Comparison of ENCODE assay signal across 8 mouse cellular contexts in the genomic region with DNA sequence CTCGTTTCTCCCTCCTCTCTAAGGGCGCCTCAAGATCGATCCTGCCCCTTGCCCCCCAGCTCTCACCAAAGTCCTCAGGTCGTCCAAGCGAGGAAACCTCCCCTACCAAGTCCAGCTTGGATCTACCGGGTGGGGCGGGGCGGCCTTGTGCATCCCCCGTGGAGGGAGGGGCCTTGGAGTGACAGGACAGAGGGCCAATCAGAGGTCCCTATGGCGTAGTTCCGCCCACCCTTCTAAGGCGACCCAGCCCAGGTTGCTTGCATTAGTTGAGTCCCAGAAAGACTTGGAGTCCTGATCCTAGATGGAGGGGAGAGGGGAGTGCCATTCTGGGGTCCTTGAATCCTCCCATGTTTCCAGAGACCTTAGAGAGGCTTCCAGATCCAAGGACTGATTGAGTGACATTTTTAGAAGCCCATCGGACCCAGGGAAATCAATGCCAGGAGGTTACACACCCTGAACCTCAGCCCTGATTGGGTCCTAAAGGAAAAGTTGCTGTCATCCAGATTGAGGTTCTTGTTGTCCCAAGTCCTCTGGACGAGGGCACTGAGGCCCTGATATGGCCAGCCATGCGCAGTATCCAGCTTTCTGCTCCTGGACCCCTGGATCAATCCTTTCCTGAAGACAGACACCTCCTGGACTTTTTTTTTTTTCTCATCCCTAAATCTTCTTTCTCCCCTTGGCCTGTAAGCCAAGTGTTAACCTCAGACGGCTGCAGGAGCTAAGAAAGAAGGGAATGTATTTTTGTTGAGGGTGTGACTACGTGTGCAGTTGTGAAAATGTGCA. TPM values are rescaled to one million over a fixed set of nuclear protein-coding genes. Genes with fewer than 3 reads are reported as not detected.
DNase-seq lines count a peak whose midpoint lies in the region; ATAC-seq and TF ChIP-seq lines count a peak whose summit lies in the region.

No protein-coding gene starts in this region.

- H3K9ac ChIP-seq in liver, embryonic 11.5 days (ENCODE audit: low read depth, low read length), result peak overlapping the region; percentile 68

- peak; percentile 57 to 59 for DNase-seq in right cerebral cortex, adult 2 months (ENCODE audit: low spot score in 2 of 2)
- no peak for DNase-seq in right cerebral cortex, postnatal 25 days
- peak; percentile 97 for DNase-seq in embryo, embryonic 9.5 days (ENCODE audit: extremely low spot score)
- peak; percentile 99 to 100 for DNase-seq in heart, adult 18-20 months
- peak; percentile 98 for DNase-seq in kidney, adult 11 months
- DNase-seq in liver, embryonic 11.5 days (ENCODE audit: low spot score), result peak; percentile 95

- WGBS in liver, embryonic 11.5 days, result 2% methylated on average over 17 of the region's 17 CpGs

- TF ChIP-seq POLR2A in testis, adult 2 months (IDR thresholded peaks at IDR 0.05; ENCODE audit: control insufficient read depth, low read depth, low read length), result peak; percentile 61

- peak overlapping the region; percentile 96 for H3K27ac ChIP-seq in liver, embryonic 11.5 days (ENCODE audit: low read depth, low read length)
- peak overlapping the region; percentile 73 for H3K27ac ChIP-seq in testis, adult 2 months (ENCODE audit: control insufficient read depth, insufficient read depth, low read depth, low read length)

- no peaks in the 10 kb centered on the region for H3K9me3 ChIP-seq in liver, embryonic 11.5 days (ENCODE audit: control insufficient read depth, low read length)

- H3K36me3 ChIP-seq in liver, embryonic 11.5 days (ENCODE audit: control insufficient read depth, insufficient read depth, low read length), result peaks cover 9% of the 10 kb centered on the region; the same call in 1 of the 2 replicates
- no peaks in the 10 kb centered on the region for H3K36me3 ChIP-seq in testis, adult 2 months (ENCODE audit: control insufficient read depth, insufficient read depth, low read length)

- TF ChIP-seq CTCF in testis, adult 2 months (IDR thresholded peaks at IDR 0.05; ENCODE audit: control insufficient read depth, insufficient read depth, insufficient replicate concordance, low read depth, low read length), result no peak

- H3K4me2 ChIP-seq in liver, embryonic 11.5 days, result peak overlapping the region; percentile 97

- peaks cover 47% of the 10 kb centered on the region for H3K4me1 ChIP-seq in liver, embryonic 11.5 days (replicated peaks; ENCODE audit: control insufficient read depth, insufficient read depth, low read length)
- peaks cover 36% of the 10 kb centered on the region for H3K4me1 ChIP-seq in testis, adult 2 months (ENCODE audit: control insufficient read depth, insufficient read depth, low read length)

- H3K27me3 ChIP-seq in liver, embryonic 11.5 days (replicated peaks; ENCODE audit: control insufficient read depth, insufficient read depth, low read length), result no peaks in the 10 kb centered on the region
- H3K27me3 ChIP-seq in testis, adult 2 months (ENCODE audit: control insufficient read depth, insufficient read depth, low read length), result no peaks in the 10 kb centered on the region

- ATAC-seq in liver, embryonic 11.5 days (replicated peaks; ENCODE audit: low FRiP score), result peak; percentile 81
- ATAC-seq in monocyte, adult 5-6 weeks (replicated peaks; ENCODE audit: insufficient number of reproducible peaks, low FRiP score, low TSS enrichment, poor library complexity, severe bottlenecking), result peak; percentile 72

- peak overlapping the region; percentile 57 for H3K4me3 ChIP-seq in liver, embryonic 11.5 days (ENCODE audit: low read depth, low read length)
- peak overlapping the region; percentile 88 for H3K4me3 ChIP-seq in testis, adult 2 months (ENCODE audit: control insufficient read depth, low read depth, low read length)

RNA-seq across cellular contexts. Expression of a gene that starts 2.1 kb away (rescaled TPM):
- 100 to 1,000 TPM; 178 to 190 TPM for total RNA-seq in heart, adult 18-20 months (2021)
- 48.4 and 53.7 TPM in 2 replicates for polyA plus RNA-seq in liver, embryonic 11.5 days (2014; fragmentation: Nextera tagmentation; extraction: Ambion mirVana)
- 10.2 to 15.5 TPM (median 13.4 TPM) in 3 replicates for total RNA-seq in monocyte, adult 5-6 weeks (2017)
- 21.9 and 22.3 TPM in 2 replicates for polyA plus RNA-seq in testis, adult 2 months (2012; rRNA removed)

RNA-seq across cellular contexts. Expression of a gene that starts 9.5 kb away (rescaled TPM):
- not detected for total RNA-seq in heart, adult 18-20 months (2021)
- polyA plus RNA-seq in liver, embryonic 11.5 days (2014; fragmentation: Nextera tagmentation; extraction: Ambion mirVana), result not detected in 2 replicates
- total RNA-seq in monocyte, adult 5-6 weeks (2017), result not detected in 3 replicates
- polyA plus RNA-seq in testis, adult 2 months (2012; rRNA removed), result 274 and 296 TPM in 2 replicates

RNA-seq across cellular contexts. Expression of a gene that starts 12.5 kb away (rescaled TPM):
- total RNA-seq in heart, adult 18-20 months (2021), result 1 to 10 TPM; 1.4 to 2.5 TPM
- polyA plus RNA-seq in liver, embryonic 11.5 days (2014; fragmentation: Nextera tagmentation; extraction: Ambion mirVana), result 172 and 182 TPM in 2 replicates
- total RNA-seq in monocyte, adult 5-6 weeks (2017), result 1.2 to 5.9 TPM (median 3.2 TPM) in 3 replicates
- 41.1 and 43.1 TPM in 2 replicates for polyA plus RNA-seq in testis, adult 2 months (2012; rRNA removed)

RNA-seq across cellular contexts. Expression of a gene that starts 14.0 kb away (rescaled TPM):
- total RNA-seq in heart, adult 18-20 months (2021), result 1 to 10 TPM; 9.1 to 9.2 TPM
- 5.8 and 6.2 TPM in 2 replicates for polyA plus RNA-seq in liver, embryonic 11.5 days (2014; fragmentation: Nextera tagmentation; extraction: Ambion mirVana)
- total RNA-seq in monocyte, adult 5-6 weeks (2017), result 2.6 to 11.4 TPM (median 3.9 TPM) in 3 replicates
- 3.4 and 3.7 TPM in 2 replicates for polyA plus RNA-seq in testis, adult 2 months (2012; rRNA removed)

RNA-seq across cellular contexts. Expression of a gene that starts 34.0 kb away (rescaled TPM):
- total RNA-seq in heart, adult 18-20 months (2021), result 100 to 1,000 TPM; 115 to 117 TPM
- polyA plus RNA-seq in liver, embryonic 11.5 days (2014; fragmentation: Nextera tagmentation; extraction: Ambion mirVana), result 14.0 and 15.0 TPM in 2 replicates
- 13.2 to 22.7 TPM (median 13.6 TPM) in 3 replicates for total RNA-seq in monocyte, adult 5-6 weeks (2017)
- polyA plus RNA-seq in testis, adult 2 months (2012; rRNA removed), result 5.7 and 7.0 TPM in 2 replicates

Comparison
In these comparisons a context has a peak if more than half of its experiments do, and no peak if none do; other contexts are left out.
1. RNA of a gene that starts 2.1 kb away (total RNA-seq): 178 to 190 TPM in heart, adult 18-20 months; 10.2 to 15.5 TPM in monocyte, adult 5-6 weeks; every median in the first group is over 10 times any median in the second.